Mouse (Mus musculus) embryonic stem cell, embryonic (primary cell): ENCODE data around the gene Fyttd1.

ENCODE experiments used
- CTCF ChIA-PET, 4 experiments: fragments of 300-600 bp in 2 of 4; fragments of 350-600 bp in 2 of 4; sonication (Branson Sonifier 250); formaldehyde crosslinking; loops; one replicate each; lab custom pipeline; 2022; ENCODE audit warnings: inconsistent platforms in 2 of 4; lab: Charles Lee
- POLR2A ChIA-PET, 4 experiments: fragments of 300-600 bp in 2 of 4; fragments of 350-600 bp in 2 of 4; sonication (Branson Sonifier 250); formaldehyde crosslinking; loops; one replicate each; lab custom pipeline; 2022; ENCODE audit warnings: antibody characterized with exemption in 4 of 4, inconsistent platforms in 1 of 4; lab: Charles Lee

The Fyttd1 gene

DNA sequence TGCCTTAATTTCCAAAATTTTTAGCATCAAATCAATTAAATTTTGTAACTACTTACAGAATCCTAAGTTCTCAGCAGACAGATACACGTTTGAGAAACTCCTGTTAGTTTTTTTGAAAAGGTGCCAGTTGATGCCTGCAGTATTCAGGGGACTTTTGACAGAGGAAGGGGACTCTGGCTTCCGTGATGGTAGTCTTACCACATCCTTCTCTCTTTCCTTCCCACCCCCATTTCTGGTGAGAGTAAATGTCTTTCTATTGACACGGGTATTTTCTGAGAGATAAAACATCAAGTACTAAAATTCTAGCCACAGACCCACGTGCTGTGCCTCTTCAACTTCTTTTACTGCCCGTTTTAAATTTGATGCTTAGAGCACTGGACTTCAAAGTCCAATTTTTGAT is 76.5 kb downstream of the Fyttd1 start:
- ChIA-PET CTCF (interaction anchor here in 2 of 4 experiments (0.6 kb wide), 3 partner anchors 19 to 75 kb away, joined by 3 to 4 read pairs (median 3); no protein-coding TSS in a partner anchor), POLR2A (interaction anchor here in 1 of 4 experiments (1.6 kb wide), 1 partner anchor 12 kb away, joined by 4 read pairs; no protein-coding TSS in a partner anchor)

DNA sequence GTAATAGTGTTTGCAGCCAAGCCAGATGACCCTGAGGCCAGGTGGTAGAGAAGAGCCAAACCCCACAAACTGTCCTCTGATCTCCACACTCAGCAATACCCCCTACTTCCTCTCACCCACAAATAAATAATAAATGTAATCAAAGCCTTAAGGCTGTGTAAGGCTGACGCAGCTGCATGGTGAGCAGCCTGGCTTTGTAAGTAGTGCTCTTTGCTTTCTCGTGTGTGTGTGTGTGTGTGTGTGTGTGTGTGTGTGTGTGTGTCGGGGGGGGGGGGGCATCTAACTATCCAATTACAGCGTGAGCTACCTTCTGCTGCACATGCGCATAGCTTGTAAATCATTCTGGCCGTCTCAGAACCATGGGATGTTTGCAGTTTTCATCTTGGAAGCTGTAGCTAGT is 77.0 kb downstream of the Fyttd1 start:
- CTCF ChIA-PET, result interaction anchor here in 3 of 4 experiments (0.6 kb wide), 4 partner anchors 18 to 75 kb away, joined by 3 to 4 read pairs (median 4); no protein-coding TSS in a partner anchor
- POLR2A ChIA-PET, result interaction anchor here in 1 of 4 experiments (1.6 kb wide), 1 partner anchor 12 kb away, joined by 4 read pairs; no protein-coding TSS in a partner anchor

DNA sequence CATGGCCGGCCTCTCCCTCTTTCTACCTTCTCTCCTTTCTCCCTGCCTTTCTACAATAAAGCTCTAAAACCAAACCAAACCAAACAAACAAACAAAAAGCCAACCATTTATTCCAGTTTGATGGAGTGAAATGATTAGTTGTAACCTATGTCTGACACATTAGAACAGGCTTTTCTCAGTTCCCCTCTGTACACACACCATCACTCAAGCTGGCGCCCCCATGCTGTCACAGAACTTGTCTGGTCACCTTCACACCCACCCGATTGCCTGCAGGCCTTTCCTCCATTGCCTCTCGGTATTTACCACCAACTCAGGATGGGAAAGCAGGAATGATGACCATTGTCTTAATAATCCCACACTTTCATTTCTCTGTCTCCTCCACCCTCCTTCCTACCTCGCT is 79.6 kb downstream of the Fyttd1 start:
- ChIA-PET POLR2A (interaction anchor here in 1 of 4 experiments (1.1 kb wide), 1 partner anchor 99 kb away, joined by 3 read pairs; the partner anchor contains the start of genes Iqcg and Rpl35a), CTCF (interaction anchor here in 2 of 4 experiments (0.5 to 1.0 kb wide), 2 partner anchors 150 to 241 kb away, joined by 3 read pairs; no protein-coding TSS in a partner anchor)
